Mouse (Mus musculus) c-Kit-negative CD71-positive TER-119-positive erythroid progenitor cells, embryonic 14.5 days (primary cell): ENCODE results near the gene Ly6g6d.
A peak's percentile ranks its signal among the peaks of the same experiment; 100 is the strongest.
"Not testable (repeated sequence)": the region's sequence is repeated elsewhere in the genome, so short reads cannot be mapped to it uniquely, and the experiment has no call there.

Experiments
- DNase-seq: peaks from one replicate; pipeline ENCODE4 v3.0.0-alpha.2; 2013; ENCODE audit warnings: low read depth, low spot score

Ly6g6d gene

DNA sequence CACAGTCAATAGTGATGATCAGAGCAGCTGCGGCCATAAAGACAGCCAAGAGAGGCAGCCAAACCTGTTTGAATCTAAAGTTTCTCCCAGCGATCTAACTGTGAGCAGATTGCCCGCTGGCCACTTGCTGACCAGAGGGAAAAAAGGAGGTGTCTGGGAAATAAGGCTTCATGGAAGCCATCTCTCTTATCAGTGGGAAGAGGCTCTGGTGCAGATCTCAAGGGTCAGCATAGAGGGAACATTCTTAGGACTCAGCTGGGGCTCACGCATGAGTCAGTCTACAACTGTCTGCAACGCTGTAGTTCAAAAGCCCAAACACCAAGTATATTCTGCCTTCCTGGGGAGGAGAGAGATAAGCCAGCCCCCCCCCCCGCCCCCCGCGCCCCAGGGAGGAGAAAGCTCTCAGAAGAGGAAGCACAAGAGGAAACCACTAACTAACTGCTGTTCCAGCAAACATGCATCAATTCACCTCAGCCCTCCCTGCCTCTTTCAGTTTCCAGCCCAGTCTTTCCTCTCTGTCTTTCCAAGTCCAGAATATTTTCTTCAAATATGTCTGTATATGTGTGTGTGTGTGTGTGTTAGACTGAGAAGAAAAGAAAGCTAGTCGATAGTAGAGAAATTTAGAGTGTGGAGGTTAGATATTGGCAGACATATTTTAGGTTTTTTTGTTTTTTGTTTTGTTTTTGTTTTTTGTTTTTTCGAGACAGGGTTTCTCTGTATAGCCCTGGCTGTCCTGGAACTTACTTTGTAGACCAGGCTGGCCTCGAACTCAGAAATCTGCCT lies 29.5 kb downstream of the Ly6g6d start:
- no peak for DNase-seq

GRCm38 (mm10) chr17:35047688-35048087 lies 30.2 kb downstream of the Ly6g6d start:
- DNase-seq: no peak

DNA sequence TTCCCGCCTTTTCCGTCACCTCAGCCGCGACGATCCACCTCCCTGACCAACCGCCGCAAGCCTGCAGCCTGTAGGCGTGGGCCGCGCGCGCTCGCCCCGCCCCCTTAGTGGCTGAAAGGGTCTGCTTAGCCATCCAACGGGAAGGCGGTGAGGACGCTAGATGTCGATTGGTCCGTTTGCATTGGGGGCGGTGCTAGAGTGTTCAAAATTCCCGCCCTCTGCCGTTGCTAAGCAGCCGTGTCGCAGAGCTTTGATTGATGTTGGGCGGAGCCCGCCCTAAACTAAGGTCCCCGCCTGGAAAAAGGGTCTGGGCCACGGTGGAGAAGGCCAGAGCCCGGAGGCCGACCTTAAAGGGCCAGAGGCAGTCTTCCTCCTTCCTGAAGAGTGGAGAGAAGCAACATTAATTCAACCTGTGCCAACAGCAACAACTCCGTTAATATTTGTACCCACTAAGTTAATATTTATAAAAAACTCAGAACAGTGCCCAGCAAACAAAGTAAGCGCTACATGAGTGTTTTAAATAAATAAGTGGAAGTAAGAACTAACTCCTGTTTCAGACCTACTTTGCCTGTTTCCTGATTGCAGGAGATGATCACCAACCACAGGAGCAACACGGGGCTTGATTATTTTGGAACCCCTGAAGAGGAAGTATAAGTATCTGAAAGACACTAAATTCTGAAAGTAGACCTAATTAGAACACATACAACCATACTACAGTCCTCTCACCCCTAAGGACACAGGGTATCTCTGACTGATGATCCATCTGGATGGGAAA lies 31.0 kb downstream of the Ly6g6d start, which contains the start of gene Msh5:
Gene Msh5 (minus strand): TSS at position 65 of the 775 bp plus-strand sequence.
- DNase-seq: peak; percentile 93

- no peak for DNase-seq
These were observed 31.8 kb downstream of the Ly6g6d start for GRCm38 (mm10) chr17:35045807-35046680.

- DNase-seq: no peak
These were observed 32.7 kb downstream of the Ly6g6d start for GRCm38 (mm10) chr17:35044904-35045806.

DNA sequence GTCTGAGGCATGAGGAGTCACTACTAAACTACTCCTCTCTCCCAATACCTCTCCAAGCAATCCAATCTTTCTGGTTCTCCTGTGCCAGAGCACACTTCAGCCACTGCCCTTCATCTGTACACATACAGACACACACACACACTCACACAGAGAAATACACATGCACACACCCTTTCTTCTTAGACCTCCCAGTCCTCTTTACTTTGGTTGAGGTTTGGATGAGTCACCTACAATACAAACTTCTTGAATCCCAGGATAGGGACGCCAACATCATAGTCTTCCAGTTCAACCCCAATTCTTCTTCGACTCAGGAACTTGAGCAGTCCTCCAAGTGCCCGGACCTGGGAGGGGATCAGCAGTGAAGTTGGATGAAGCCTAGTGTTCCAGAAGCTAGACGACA lies 34.1 kb downstream of the Ly6g6d start:
- no peak for DNase-seq

GRCm38 (mm10) chr17:35039121-35039873 lies 38.6 kb downstream of the Ly6g6d start:
- DNase-seq: no peak

DNA sequence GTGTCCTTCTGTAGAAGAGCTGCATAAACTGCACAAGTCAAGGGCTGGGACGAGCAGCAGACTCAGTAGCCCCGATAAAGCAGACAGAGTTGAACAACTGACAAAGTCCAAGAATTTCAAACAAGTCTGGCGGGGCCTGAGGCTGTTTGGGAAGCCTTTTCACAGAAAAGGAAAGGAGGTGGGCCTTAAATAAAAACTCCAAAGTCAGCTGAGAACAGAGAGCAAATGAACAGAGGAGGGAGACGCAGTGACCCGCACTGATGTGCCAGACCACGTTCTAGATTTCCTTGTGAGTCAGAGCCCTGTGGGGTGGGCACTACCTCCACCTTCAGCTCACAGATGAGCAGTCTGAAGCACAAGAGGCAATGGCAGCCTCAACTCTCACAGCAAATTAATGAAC lies 43.0 kb downstream of the Ly6g6d start:
- DNase-seq: no peak

- DNase-seq: not testable (repeated sequence)
These were observed 44.2 kb downstream of the Ly6g6d start for GRCm38 (mm10) chr17:35033703-35034102.

DNA sequence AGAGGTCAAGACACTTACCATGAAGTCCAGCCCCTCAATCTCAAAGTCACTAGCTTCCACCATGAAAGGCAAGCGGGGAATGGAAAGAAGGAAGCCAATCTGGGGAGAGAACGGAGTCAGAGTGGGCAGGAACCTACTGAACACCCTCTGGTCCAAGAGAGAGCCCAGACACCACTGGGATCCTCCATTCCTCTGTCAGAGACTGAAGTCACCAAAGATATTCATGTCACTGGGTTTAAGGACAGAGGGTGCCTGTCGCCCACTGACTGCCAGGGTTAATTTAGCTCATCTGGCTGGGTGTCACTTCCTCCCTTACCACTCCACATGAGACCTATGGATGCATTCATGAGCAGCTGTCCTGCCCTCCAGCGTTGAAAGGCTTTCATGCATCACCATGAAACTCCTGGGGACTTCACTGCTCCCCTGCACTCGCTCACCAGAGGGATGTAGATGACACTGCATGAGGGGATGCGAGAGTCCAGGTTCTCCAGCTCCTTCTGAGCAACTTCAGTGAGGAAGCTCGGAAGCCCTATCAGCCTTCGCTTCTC lies 45.5 kb downstream of the Ly6g6d start:
- DNase-seq: no peak

DNA sequence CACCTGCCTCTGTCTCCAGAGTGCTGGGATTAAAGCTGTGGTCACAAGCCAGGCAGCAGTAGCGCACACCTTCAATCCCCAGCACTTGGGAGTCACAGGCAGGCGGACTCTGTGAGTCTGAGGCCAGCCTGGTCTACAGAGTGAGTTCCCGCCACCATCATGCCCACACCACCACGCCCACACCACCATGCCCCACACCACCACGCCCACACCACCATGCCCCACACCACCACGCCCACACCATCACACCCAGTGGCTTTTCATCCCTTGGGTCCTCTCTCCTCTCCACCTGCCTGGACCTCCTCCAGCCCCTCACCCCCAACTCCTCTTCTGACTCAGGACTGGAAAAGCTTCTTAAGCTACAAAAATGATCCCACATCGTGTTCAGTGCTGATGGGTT lies 46.0 kb downstream of the Ly6g6d start:
- no peak for DNase-seq

- no peak for DNase-seq
These were observed 46.6 kb downstream of the Ly6g6d start for GRCm38 (mm10) chr17:35031272-35031671.

- no peak for DNase-seq
These were observed 48.0 kb downstream of the Ly6g6d start for GRCm38 (mm10) chr17:35029691-35030532.

GRCm38 (mm10) chr17:35028315-35028714 lies 49.5 kb downstream of the Ly6g6d start:
- DNase-seq: no peak

DNA sequence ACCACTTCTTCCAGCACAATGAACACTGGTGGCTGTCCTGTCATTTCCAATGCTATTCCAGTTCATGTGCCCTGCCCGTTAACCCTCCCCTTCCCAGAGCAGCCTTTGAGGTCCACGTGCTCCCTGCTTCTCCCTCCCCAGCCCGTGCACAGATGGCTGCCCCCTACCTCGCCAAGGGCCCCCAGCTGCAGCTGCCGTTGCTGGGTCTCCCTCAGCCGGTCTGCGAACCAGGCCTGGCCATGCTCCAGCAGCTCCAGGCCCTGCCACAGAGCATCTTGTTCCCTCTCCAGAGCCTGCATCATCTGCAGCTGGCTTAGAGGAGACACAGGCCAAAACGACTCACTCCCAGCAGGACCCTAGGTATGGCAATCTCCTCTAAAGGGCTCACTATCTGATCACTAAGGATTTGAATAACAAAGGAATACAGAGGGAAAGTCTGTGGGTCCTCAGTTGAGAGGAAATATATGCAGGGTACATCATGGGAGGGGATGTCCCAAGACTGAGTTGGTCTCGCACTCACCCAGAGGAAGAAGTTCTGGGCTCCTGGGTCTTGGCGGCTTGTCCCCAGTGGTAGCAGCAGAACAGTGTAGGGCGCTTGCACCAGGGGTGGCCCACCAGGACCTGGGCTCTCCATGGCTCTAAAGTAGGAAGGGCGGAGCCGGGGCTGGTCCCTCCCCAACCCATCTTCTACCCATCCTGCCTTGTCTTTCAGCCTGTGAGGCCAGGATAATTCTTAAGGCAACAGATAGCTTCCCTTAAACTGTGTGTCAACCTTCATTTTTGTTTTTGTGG lies 50.4 kb downstream of the Ly6g6d start, which contains the start of gene Sapcd1:
Gene Sapcd1 (minus strand): TSS at position 740 of the 792 bp plus-strand sequence.
- no peak for DNase-seq

- DNase-seq: no peak
These were observed 51.7 kb downstream of the Ly6g6d start for GRCm38 (mm10) chr17:35026206-35026605.

GRCm38 (mm10) chr17:35024691-35025488 lies 53.0 kb downstream of the Ly6g6d start:
- no peak for DNase-seq
